Mouse (Mus musculus): Measurements from ENCODE around the gene Msi1.

GRCm38 (mm10) chr5:115476107-115476727, 46.8 kb downstream of the Msi1 start:
- TF ChIP-seq CTCF (IDR thresholded peaks at IDR 0.05; ENCODE audit: control insufficient read depth, insufficient read depth, insufficient read length) (no peak), MAX (IDR thresholded peaks at IDR 0.05) (no peak)
